Mouse (Mus musculus): ENCODE measurements around the gene Myo9b. TPM values are rescaled to one million over a fixed set of nuclear protein-coding genes. Genes with fewer than 3 reads are reported as not detected.
"Not testable (repeated sequence)": the region's sequence is repeated elsewhere in the genome, so short reads cannot be mapped to it uniquely, and the experiment has no call there.

Gene Myo9b
- polyA plus RNA-seq (2014; fragmentation: Nextera tagmentation; extraction: Ambion mirVana), result 15.5 and 16.8 TPM in 2 replicates

GRCm38 (mm10) chr8:71272286-71273150 lies at the start of gene Myo9b, which contains the start of gene Haus8:
Gene Myo9b (plus strand): TSS chr8:71272714.
Gene Haus8 (minus strand): TSS chr8:71272934.
- peak within 1 kb of the TSS; percentile 86 for H3K4me2 ChIP-seq (ENCODE audit: low read length)
- peaks cover 4% of the 10 kb centered on the region; the same call in 1 of the 2 replicates for H3K36me3 ChIP-seq (ENCODE audit: control insufficient read depth, insufficient read depth, low read length)
- ATAC-seq (ENCODE audit: low FRiP score, low TSS enrichment) (peak; percentile 98), DNase-seq (peak; percentile 98)
- peak within 1 kb of the TSS; percentile 80 for H3K27ac ChIP-seq (replicated peaks; ENCODE audit: low read depth, low read length)
- no peaks in the 10 kb centered on the region for H3K27me3 ChIP-seq (ENCODE audit: control insufficient read depth, insufficient read depth, low read length)
- peaks cover 18% of the 10 kb centered on the region for H3K4me1 ChIP-seq (ENCODE audit: control insufficient read depth, insufficient read depth, low read length)
- no peaks in the 10 kb centered on the region for H3K9me3 ChIP-seq (ENCODE audit: control insufficient read depth, low read length)
- WGBS, result under 1% methylated on average over 84 of the region's 84 CpGs
- peak within 1 kb of the TSS; percentile 84 for H3K4me3 ChIP-seq (replicated peaks; ENCODE audit: low read depth, low read length)
- peak within 1 kb of the TSS; percentile 69 for H3K9ac ChIP-seq (replicated peaks; ENCODE audit: low read length)

- no peaks in the 10 kb centered on the region for H3K4me1 ChIP-seq (ENCODE audit: control insufficient read depth, insufficient read depth, low read length)
- H3K9me3 ChIP-seq (ENCODE audit: control insufficient read depth, low read length), result no peaks in the 10 kb centered on the region
- H3K4me2 ChIP-seq (ENCODE audit: low read length), result no peak overlapping the region
- ATAC-seq (ENCODE audit: low FRiP score, low TSS enrichment) (no peak), DNase-seq (peak; percentile 8)
- no peaks in the 10 kb centered on the region for H3K36me3 ChIP-seq (ENCODE audit: control insufficient read depth, insufficient read depth, low read length)
- H3K4me3 ChIP-seq (replicated peaks; ENCODE audit: low read depth, low read length), result no peak overlapping the region
- no peak overlapping the region for H3K27ac ChIP-seq (replicated peaks; ENCODE audit: low read depth, low read length)
- 49% methylated on average over 2 of the region's 2 CpGs for WGBS
- H3K9ac ChIP-seq (replicated peaks; ENCODE audit: low read length), result no peak overlapping the region
- no peaks in the 10 kb centered on the region for H3K27me3 ChIP-seq (ENCODE audit: control insufficient read depth, insufficient read depth, low read length)
Observed at GRCm38 (mm10) chr8:71224560-71224959, 48.0 kb upstream of the Myo9b start.

DNA sequence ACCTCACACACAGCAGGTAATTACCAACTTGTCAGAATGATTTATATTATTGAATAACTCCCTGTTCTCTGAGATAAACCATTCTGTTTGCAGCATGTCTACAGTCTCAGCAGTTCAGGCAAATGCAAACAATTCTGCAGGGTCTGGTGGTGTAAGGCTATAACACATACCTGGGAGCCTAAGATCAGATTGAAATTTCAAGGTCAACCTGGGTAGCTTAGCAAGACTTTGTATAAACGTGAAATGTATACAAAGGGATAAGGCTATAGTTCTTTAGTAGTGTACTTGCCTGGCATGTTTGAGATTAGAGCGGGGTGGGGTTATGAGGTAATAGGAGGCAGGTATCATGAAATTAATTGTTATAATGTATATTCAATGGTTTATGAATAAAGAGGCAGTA lies 29.8 kb upstream of the Myo9b start:
- WGBS, result 88% methylated on average over 2 of the region's 2 CpGs
- no peak overlapping the region for H3K9ac ChIP-seq (replicated peaks; ENCODE audit: low read length)
- ATAC-seq (ENCODE audit: low FRiP score, low TSS enrichment), result no peak

GRCm38 (mm10) chr8:71248203-71248602 lies 24.3 kb upstream of the Myo9b start:
- Histone ChIP-seq H3K4me2 (ENCODE audit: low read length) (no peak overlapping the region), H3K27ac (replicated peaks; ENCODE audit: low read depth, low read length) (no peak overlapping the region), H3K36me3 (ENCODE audit: control insufficient read depth, insufficient read depth, low read length) (peaks cover 25% of the 10 kb centered on the region; the same call in 1 of the 2 replicates), H3K27me3 (ENCODE audit: control insufficient read depth, insufficient read depth, low read length) (no peaks in the 10 kb centered on the region), H3K4me1 (ENCODE audit: control insufficient read depth, insufficient read depth, low read length) (no peaks in the 10 kb centered on the region), H3K9me3 (ENCODE audit: control insufficient read depth, low read length) (no peaks in the 10 kb centered on the region), H3K4me3 (replicated peaks; ENCODE audit: low read depth, low read length) (no peak overlapping the region), H3K9ac (replicated peaks; ENCODE audit: low read length) (no peak overlapping the region)
- ATAC-seq (ENCODE audit: low FRiP score, low TSS enrichment) (no peak), DNase-seq (no peak)
- 90% methylated on average over 1 of the region's 1 CpGs for WGBS

More for the DNA sequence above, 29.8 kb upstream of the Myo9b start:
- Histone ChIP-seq H3K36me3 (ENCODE audit: control insufficient read depth, insufficient read depth, low read length) (no peaks in the 10 kb centered on the region), H3K4me3 (replicated peaks; ENCODE audit: low read depth, low read length) (no peak overlapping the region), H3K9me3 (ENCODE audit: control insufficient read depth, low read length) (no peaks in the 10 kb centered on the region), H3K4me2 (ENCODE audit: low read length) (no peak overlapping the region), H3K27me3 (ENCODE audit: control insufficient read depth, insufficient read depth, low read length) (no peaks in the 10 kb centered on the region), H3K4me1 (ENCODE audit: control insufficient read depth, insufficient read depth, low read length) (no peaks in the 10 kb centered on the region), H3K27ac (replicated peaks; ENCODE audit: low read depth, low read length) (no peak overlapping the region)
- no peak for DNase-seq

- Histone ChIP-seq H3K4me2 (ENCODE audit: low read length) (no peak overlapping the region), H3K4me3 (replicated peaks; ENCODE audit: low read depth, low read length) (no peak overlapping the region), H3K27ac (replicated peaks; ENCODE audit: low read depth, low read length) (no peak overlapping the region), H3K4me1 (ENCODE audit: control insufficient read depth, insufficient read depth, low read length) (no peaks in the 10 kb centered on the region), H3K9me3 (ENCODE audit: control insufficient read depth, low read length) (no peaks in the 10 kb centered on the region), H3K27me3 (ENCODE audit: control insufficient read depth, insufficient read depth, low read length) (no peaks in the 10 kb centered on the region), H3K36me3 (ENCODE audit: control insufficient read depth, insufficient read depth, low read length) (peaks cover 61% of the 10 kb centered on the region), H3K9ac (replicated peaks; ENCODE audit: low read length) (no peak overlapping the region)
- DNase-seq (no peak), ATAC-seq (ENCODE audit: low FRiP score, low TSS enrichment) (no peak)
- 96% methylated on average over 3 of the region's 3 CpGs for WGBS
Observed at GRCm38 (mm10) chr8:71256545-71257232, 15.8 kb upstream of the Myo9b start.

GRCm38 (mm10) chr8:71261234-71261633 lies 11.3 kb upstream of the Myo9b start:
- Histone ChIP-seq H3K4me2 (ENCODE audit: low read length) (no peak overlapping the region), H3K36me3 (ENCODE audit: control insufficient read depth, insufficient read depth, low read length) (peaks cover 32% of the 10 kb centered on the region), H3K9me3 (ENCODE audit: control insufficient read depth, low read length) (no peaks in the 10 kb centered on the region), H3K4me1 (ENCODE audit: control insufficient read depth, insufficient read depth, low read length) (no peaks in the 10 kb centered on the region), H3K27me3 (ENCODE audit: control insufficient read depth, insufficient read depth, low read length) (no peaks in the 10 kb centered on the region), H3K9ac (replicated peaks; ENCODE audit: low read length) (no peak overlapping the region), H3K27ac (replicated peaks; ENCODE audit: low read depth, low read length) (no peak overlapping the region), H3K4me3 (replicated peaks; ENCODE audit: low read depth, low read length) (no peak overlapping the region)
- DNase-seq, result no peak
- no peak for ATAC-seq (ENCODE audit: low FRiP score, low TSS enrichment)

DNA sequence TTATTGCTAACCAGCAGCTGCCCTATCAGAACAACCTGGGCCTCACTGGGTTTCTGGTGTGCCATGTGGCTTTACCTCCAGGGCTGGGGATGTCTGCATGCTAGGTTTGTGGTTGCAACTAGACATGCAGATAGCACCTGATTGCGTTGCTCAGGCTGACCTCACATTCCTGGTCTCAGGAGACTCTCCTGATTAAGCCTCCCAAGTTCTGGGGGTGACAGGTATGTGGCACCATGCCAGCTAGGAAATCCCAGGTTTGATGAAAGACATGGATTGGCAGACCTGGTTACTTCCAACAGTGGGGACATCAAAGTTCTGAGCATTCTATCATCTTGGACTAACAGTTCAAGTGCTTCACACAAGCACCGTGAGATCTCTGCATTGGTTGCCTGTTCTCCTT lies 4.8 kb upstream of the Myo9b start:
- H3K9me3 ChIP-seq (ENCODE audit: control insufficient read depth, low read length), result no peaks in the 10 kb centered on the region
- H3K9ac ChIP-seq (replicated peaks; ENCODE audit: low read length), result no peak overlapping the region
- WGBS, result 97% methylated on average over 2 of the region's 2 CpGs
- no peaks in the 10 kb centered on the region for H3K27me3 ChIP-seq (ENCODE audit: control insufficient read depth, insufficient read depth, low read length)
- H3K4me2 ChIP-seq (ENCODE audit: low read length), result no peak overlapping the region
- no peak overlapping the region for H3K27ac ChIP-seq (replicated peaks; ENCODE audit: low read depth, low read length)
- DNase-seq (no peak), ATAC-seq (ENCODE audit: low FRiP score, low TSS enrichment) (no peak)
- H3K4me3 ChIP-seq (replicated peaks; ENCODE audit: low read depth, low read length), result no peak overlapping the region
- peaks cover 5% of the 10 kb centered on the region; the same call in 1 of the 2 replicates for H3K4me1 ChIP-seq (ENCODE audit: control insufficient read depth, insufficient read depth, low read length)
- peaks cover 6% of the 10 kb centered on the region for H3K36me3 ChIP-seq (ENCODE audit: control insufficient read depth, insufficient read depth, low read length)

GRCm38 (mm10) chr8:71268286-71268685 lies 4.2 kb upstream of the Myo9b start:
- WGBS, result 91% methylated on average over 6 of the region's 6 CpGs

More at GRCm38 (mm10) chr8:71268286-71268685, 4.2 kb upstream of the Myo9b start:
- H3K27me3 ChIP-seq (ENCODE audit: control insufficient read depth, insufficient read depth, low read length); H3K4me1 ChIP-seq (ENCODE audit: control insufficient read depth, insufficient read depth, low read length); H3K9me3 ChIP-seq (ENCODE audit: control insufficient read depth, low read length); H3K9ac ChIP-seq (replicated peaks; ENCODE audit: low read length); H3K4me2 ChIP-seq (ENCODE audit: low read length); H3K4me3 ChIP-seq (replicated peaks; ENCODE audit: low read depth, low read length); H3K27ac ChIP-seq (replicated peaks; ENCODE audit: low read depth, low read length); ATAC-seq (ENCODE audit: low FRiP score, low TSS enrichment); H3K36me3 ChIP-seq (ENCODE audit: control insufficient read depth, insufficient read depth, low read length); DNase-seq: not testable (repeated sequence)

Measured in midbrain, embryonic 14.5 days (tissue).